Mouse (Mus musculus) kidney, adult 2 months (tissue): ENCODE results near the gene Siva1. TPM values are rescaled to one million over a fixed set of nuclear protein-coding genes. Genes with fewer than 3 reads are reported as not detected.

Experiments used
- DNase-seq: peaks from one replicate; pipeline ENCODE4 v3.0.0; 2021
- H3K27ac ChIP-seq: fragments of 200-500 bp; 2 replicates; pipeline ENCODE4 v1.5.1; 2012; ENCODE audit warnings: low read depth, low read length, control low read depth, inconsistent platforms; ENCODE audit not compliant: insufficient read depth
- H3K27me3 ChIP-seq: fragments of 200-500 bp; replicated peaks from 2 replicates; pipeline ENCODE4 v1.6.1; 2012; ENCODE audit warnings: mild to moderate bottlenecking, moderate library complexity, low read length, inconsistent platforms; ENCODE audit not compliant: control insufficient read depth, insufficient read depth
- H3K36me3 ChIP-seq: fragments of 200-500 bp; 2 replicates; pipeline ENCODE4 v1.6.1; 2012; ENCODE audit warnings: mild to moderate bottlenecking, moderate library complexity, low read length, inconsistent platforms; ENCODE audit not compliant: control insufficient read depth, insufficient read depth
- H3K4me1 ChIP-seq: fragments of 200-500 bp; 2 replicates; pipeline ENCODE4 v1.6.1; 2011; ENCODE audit warnings: low read length; ENCODE audit not compliant: control insufficient read depth, insufficient read depth
- H3K4me3 ChIP-seq: fragments of 200-500 bp; 2 replicates; pipeline ENCODE4 v1.5.1; 2011; ENCODE audit warnings: mild to moderate bottlenecking, low read depth, low read length, control low read depth; ENCODE audit not compliant: insufficient read depth
- CTCF ChIP-seq: fragments of 200-500 bp; conservative IDR thresholded peaks from 2 replicates; pipeline ENCODE4 v1.5.1; 2011; ENCODE audit warnings: low read depth, mild to moderate bottlenecking, control low read depth, low read length, moderate library complexity, mixed read lengths; ENCODE audit not compliant: insufficient read depth, insufficient read length
- POLR2A ChIP-seq: fragments of 200-500 bp; IDR thresholded peaks from one replicate; pipeline ENCODE4 v1.6.1; 2011; ENCODE audit warnings: low read depth, low read length, control low read depth
- WGBS: fragments of 180-500 bp; shearing (Covaris S2); methylation state at CpG from one replicate; pipeline ENCODE4 v1.1.7; 2018; 5-methylcytosine and 5-hydroxymethylcytosine counted together
- polyA plus RNA-seq: library from polyadenylated mRNA; depleted of rRNA; stranded (reverse); fragments of >200 nt; gene quantifications from 2 replicates; pipeline ENCODE4 v1.2.3, GENCODE M21; 2012

Siva1 gene
- polyA plus RNA-seq, 1 experiment = 27.8 TPM

DNA sequence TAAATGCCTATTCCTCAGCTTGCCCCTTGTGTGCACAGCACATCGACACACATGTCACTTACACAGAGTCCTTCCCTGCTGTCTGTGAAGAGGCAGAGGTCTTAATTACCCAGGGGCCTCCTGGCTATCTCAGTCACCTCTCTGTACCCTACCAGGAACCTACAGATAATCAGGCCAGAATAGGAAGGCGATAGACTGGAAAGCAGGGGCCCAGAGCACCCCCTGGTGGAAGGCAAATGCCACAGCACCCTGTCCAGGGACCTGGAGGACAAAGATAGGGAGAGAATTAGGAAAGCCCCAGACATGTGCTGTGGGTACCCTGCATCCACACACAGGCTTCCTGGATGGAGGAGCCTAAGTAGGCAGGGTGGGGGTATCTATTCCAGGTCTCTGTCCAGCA lies 20.7 kb upstream of the Siva1 start:
- DNase-seq = peak; percentile 56
- TF ChIP-seq CTCF (peak; percentile 83), POLR2A (no peak)
- no peak overlapping the region for H3K4me3 ChIP-seq
- H3K27me3 ChIP-seq = no peaks in the 10 kb centered on the region
- no peaks in the 10 kb centered on the region for H3K36me3 ChIP-seq
- 28% methylated on average over 2 of the region's 2 CpGs for WGBS
- H3K4me1 ChIP-seq = 0 out of 2 replicates have a peak, but pooled peaks cover 7% of the 10 kb centered on the region
- H3K27ac ChIP-seq = no peak overlapping the region

DNA sequence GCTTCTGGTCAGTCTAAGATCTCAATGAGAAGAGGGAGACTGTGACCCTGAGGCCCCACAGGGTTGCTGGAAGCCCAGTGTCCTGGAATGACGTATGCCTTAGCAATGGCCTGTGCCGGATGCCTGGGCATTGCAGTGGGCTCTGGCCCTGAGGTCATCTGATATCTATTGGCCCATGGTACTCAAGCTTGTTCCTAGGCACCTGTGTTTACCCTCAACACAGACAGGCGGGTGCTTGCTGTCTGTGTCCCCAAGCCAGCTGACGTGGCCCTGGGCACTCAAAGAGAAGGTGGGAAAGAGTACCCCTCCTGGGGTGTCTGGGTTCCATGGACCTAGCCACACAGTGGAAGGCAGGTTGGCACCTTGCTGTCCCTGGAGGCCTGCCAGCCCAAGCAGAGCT lies 18.8 kb upstream of the Siva1 start:
- Histone ChIP-seq H3K27me3 (no peaks in the 10 kb centered on the region), H3K27ac (no peak overlapping the region), H3K4me1 (0 out of 2 replicates have a peak, but pooled peaks cover 8% of the 10 kb centered on the region), H3K4me3 (no peak overlapping the region), H3K36me3 (no peaks in the 10 kb centered on the region)
- no peak for TF ChIP-seq POLR2A
- TF ChIP-seq CTCF = no peak
- no peak for DNase-seq
- 90% methylated on average over 4 of the region's 4 CpGs for WGBS

DNA sequence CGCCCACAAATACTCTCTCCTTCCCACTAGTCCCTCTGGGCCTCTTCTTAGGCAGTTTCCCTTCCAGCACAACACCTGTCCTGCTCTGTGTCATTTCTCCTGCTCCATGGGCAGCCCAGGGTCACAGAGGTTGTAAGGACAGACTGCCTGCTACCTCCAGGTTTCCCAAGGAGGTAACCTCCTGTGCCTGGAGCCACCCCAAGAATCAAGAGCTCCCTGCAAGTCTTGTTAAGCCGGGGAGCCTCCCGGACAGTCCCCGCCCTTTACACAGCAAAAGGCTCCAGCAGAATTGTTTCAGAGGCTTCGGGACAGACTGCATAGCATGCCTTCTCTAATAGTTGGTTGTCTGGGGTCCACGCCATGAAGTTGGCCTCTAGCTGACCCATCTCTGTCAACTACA lies 18.0 kb upstream of the Siva1 start:
- 0 out of 2 replicates have a peak, but pooled peaks cover 8% of the 10 kb centered on the region for H3K4me1 ChIP-seq
- H3K27me3 ChIP-seq = no peaks in the 10 kb centered on the region
- WGBS = 83% methylated on average over 6 of the region's 6 CpGs
- H3K36me3 ChIP-seq = no peaks in the 10 kb centered on the region
- DNase-seq = no peak
- no peak overlapping the region for H3K27ac ChIP-seq
- TF ChIP-seq CTCF = no peak
- TF ChIP-seq POLR2A = no peak
- H3K4me3 ChIP-seq = no peak overlapping the region

DNA sequence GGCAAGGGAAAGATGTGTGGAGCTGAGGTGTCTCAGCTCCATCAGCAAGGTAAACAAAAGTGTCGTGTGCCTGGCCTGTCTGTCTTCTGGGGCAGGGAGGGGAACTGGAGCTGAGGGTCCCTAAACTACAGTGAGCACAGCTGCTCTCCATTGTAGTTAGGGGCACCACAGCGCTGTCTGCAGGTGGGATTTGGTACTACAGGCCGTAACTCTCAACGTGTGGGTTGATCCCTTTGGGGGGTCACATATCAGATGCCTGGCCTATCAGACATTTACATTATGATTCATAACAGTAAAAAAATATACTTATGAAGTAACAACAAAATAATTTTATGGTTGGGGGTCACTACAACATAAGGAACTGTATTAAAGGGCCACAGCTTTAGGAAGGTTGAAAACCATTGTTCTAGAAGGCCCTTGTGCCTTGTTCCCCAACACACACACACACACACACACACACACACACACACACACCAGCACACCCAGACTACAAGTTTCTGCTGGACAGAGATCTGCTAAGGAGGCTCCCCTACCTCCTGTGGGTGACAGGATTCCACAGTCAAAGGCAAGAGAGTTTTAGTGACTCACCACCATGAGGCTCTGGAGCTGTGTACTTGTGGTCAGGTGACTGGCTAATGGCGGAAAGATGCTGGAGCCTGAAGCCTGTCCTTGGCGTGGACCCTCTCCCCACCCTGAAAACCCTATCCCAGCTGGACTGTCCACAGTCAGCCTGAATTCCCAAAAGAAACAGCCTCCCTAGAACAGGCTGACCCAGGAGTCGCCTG lies 17.2 kb upstream of the Siva1 start:
- H3K27ac ChIP-seq = no peak overlapping the region
- peak; percentile 49 for TF ChIP-seq CTCF
- no peak for TF ChIP-seq POLR2A
- 78% methylated on average over 7 of the region's 7 CpGs for WGBS
- DNase-seq = no peak
- H3K27me3 ChIP-seq = no peaks in the 10 kb centered on the region
- no peaks in the 10 kb centered on the region for H3K36me3 ChIP-seq
- H3K4me3 ChIP-seq = no peak overlapping the region
- 0 out of 2 replicates have a peak, but pooled peaks cover 8% of the 10 kb centered on the region for H3K4me1 ChIP-seq

DNA sequence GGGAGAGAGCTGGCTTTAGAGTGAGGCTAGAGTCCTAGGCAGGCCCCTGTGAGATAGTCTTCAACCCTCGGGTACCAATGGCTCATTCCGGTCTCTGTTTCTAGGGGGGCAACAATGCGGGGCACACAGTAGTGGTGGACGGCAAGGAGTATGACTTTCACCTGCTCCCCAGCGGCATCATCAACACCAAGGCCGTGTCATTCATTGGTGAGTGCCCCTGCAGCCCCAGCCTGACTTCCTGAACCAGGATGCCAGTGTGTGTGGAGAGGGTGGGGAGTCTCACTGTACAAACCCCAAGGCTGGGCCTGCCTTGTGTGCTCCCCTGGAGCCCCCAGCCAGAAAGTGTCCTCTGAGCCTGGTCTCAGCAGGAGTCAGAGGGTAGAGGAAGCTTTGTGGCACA lies 16.3 kb upstream of the Siva1 start:
- no peak overlapping the region for H3K27ac ChIP-seq
- DNase-seq = no peak
- H3K4me1 ChIP-seq = 0 out of 2 replicates have a peak, but pooled peaks cover 8% of the 10 kb centered on the region
- no peaks in the 10 kb centered on the region for H3K27me3 ChIP-seq
- H3K4me3 ChIP-seq = no peak overlapping the region
- TF ChIP-seq POLR2A (no peak), CTCF (no peak)
- 80% methylated on average over 6 of the region's 6 CpGs for WGBS
- H3K36me3 ChIP-seq = no peaks in the 10 kb centered on the region

DNA sequence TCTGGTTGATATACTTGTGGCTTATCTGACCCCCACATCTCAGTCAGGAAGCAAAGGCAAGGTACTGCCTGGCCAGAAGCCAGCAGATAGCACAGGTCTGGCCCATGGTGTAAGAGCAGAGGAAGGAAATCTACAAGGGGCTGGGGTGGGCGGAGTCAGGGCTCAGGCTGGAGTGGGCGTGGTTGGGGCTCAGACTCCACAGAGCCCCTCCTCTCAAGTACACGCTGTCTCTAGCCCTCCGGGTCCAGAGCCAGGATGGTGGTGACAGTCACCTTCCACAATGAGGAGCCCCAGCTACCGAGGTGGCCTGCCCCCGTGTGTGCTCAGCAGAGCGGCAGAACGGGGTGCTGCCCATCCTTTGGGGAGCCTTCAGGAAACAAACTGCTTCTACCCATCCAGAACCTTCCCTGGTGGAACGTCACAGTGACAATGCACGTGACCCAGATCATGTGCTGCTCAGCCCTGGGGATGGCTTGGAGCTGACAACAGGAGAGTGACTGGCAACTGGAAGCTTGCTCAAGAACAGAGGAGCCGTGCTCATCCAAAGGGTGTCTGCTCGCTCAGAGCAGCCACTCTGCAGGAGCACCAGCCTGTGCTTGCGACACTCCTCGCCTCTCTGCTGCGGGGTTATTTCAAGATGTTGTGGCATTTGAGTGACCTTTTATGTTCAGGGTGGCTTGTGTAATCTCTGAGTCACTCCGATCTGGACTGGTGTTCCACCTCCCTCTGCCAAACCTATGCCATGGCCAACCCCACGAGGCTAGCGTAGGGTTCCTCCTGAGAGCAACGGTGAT lies 15.4 kb upstream of the Siva1 start:
- TF ChIP-seq CTCF (no peak), POLR2A (no peak)
- DNase-seq = peak; percentile 50
- Histone ChIP-seq H3K4me1 (0 out of 2 replicates have a peak, but pooled peaks cover 8% of the 10 kb centered on the region), H3K4me3 (peak overlapping the region; percentile 36; the same call in 1 of the 2 replicates), H3K36me3 (no peaks in the 10 kb centered on the region), H3K27me3 (no peaks in the 10 kb centered on the region), H3K27ac (no peak overlapping the region)
- 40% methylated on average over 19 of the region's 19 CpGs for WGBS

DNA sequence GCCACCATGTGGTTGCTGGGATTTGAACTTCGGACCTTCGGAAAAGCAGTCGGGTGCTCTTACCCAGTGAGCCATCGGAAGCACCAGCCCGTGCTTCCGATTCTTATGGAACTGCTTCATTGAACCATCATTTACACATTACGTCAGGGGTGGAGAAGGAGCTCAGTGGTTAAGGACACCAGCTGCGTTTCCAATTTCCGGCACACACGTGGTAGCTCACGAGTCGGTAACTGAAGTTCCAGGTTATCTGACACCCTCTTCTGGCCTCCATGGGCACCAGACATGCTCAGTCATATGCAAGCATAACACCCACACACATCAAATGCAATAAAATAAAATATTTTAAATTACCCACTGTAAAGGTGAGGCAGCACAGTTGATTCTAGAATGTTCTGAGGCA lies 14.4 kb upstream of the Siva1 start:
- Histone ChIP-seq H3K27ac (no peak overlapping the region), H3K27me3 (no peaks in the 10 kb centered on the region), H3K36me3 (no peaks in the 10 kb centered on the region), H3K4me3 (no peak overlapping the region), H3K4me1 (0 out of 2 replicates have a peak, but pooled peaks cover 8% of the 10 kb centered on the region)
- WGBS = 91% methylated on average over 12 of the region's 12 CpGs
- TF ChIP-seq POLR2A (no peak), CTCF (no peak)
- no peak for DNase-seq
